Mouse (Mus musculus): ENCODE results near the gene Lrp8.

Gene Lrp8

DNA sequence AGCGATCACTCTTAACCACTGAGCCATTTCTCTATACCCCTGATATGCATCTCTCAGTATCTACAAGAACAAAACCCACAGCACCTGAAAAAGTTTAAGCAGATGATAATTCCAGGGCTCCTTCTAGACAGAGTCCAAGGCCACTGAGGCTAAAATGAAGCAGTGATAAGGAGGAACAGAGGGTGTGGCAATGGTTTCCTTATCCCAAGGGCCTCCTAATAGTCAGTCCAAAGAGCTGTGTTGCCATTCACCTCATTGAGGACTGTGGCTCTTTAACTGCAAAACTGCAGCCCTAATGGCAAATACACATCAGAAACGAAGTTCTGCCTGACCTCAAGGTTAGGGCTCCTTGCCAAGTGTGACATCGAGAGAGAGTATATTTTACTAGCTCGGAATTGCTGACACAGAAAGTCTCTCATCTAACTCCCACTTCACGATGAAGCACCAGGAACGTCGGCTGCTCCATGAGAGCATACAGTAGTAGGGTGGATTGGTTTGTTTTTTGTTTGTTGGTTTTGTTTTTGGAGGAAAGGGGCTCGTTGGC lies 119.2 kb downstream of the Lrp8 start:
- peak in 1 of 2 experiments; percentile 41 for DNase-seq (ENCODE audit: low spot score in 2 of 2)

DNA sequence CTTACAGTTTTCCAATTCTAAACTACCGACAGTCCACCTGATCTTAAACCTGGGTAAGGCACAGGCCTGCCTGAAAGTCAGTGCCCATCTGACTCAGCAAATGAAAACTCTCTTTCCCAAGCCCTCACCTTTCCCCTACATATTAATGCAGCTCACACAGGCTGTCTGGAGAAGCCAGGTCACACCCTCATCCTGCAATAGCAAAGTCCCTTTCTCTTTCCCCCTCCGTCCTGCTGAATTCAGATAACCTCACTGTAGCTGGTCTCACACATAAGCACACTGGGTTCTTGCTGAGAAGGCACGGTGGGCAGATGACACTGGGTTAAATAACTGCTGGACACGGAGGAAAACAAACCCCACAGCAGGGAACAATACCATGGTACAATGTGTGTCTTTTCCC lies 119.9 kb downstream of the Lrp8 start:
- peak; percentile 64 to 68 for DNase-seq (ENCODE audit: low spot score in 2 of 2)

DNA sequence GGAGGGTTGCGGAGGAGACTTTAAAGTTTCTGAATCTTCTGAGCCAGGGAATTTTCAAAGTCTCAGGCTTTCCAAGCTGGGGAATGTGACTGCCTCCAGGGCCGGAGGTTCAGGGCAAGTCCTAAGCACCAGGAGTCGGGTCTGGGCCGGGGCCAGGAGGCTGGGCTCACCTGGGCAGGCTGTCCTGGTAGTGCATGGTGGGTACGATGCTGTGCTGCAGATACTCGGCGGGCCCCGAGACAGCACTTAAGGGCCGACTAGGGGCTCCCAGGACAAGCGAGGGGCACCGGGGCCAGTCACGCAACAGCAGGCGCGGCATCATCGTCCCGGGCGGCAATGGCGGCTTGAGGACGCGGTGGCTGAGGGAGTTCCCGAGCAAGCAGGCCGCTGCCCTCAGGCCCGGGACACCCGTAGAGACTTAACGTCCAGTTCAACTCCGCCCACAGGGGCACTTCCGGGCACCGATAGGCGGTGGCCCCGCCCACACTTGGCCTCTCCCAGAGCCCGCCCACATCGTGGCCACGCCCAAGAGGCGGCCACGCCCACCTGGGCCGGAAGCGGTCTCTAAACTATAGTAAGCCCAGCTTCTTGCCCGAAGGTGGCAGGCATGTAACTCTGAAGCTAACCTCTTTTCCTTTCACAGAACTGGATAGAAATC lies 121.2 kb downstream of the Lrp8 start, which contains the start of gene Cpt2:
TSS of gene Cpt2 (minus strand) at position 466 of the 658 bp plus-strand sequence.
- DNase-seq (ENCODE audit: low spot score in 2 of 2) = peak; percentile 94 to 97

DNA sequence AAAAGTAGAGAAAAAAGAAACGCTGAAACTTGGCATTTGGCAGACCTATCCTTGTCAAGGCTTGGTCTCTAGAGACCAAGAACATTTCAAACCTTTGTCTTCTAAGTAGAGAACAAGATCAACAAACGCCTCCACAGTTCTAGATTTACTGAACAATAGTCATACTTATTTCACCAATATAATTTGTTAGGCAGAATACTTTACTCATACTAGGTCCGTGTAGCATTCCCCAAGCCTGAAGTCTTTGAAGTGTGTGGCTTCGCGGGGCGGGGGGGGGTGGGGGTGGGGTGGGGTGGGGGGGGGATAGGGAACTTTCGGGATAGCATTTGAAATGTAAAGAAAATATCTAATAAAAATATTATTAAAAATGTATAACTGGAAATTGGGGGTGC lies 121.7 kb downstream of the Lrp8 start:
- no peak for DNase-seq (ENCODE audit: low spot score in 2 of 2)

Data from heart, adult 9 months (tissue).